Mouse (Mus musculus): ENCODE results near the gene Cdh12. TPM values are rescaled to one million over a fixed set of nuclear protein-coding genes. Genes with fewer than 3 reads are reported as not detected.

The Cdh12 gene
- polyA plus RNA-seq, 1 experiment from 2014 or later = 1.4 TPM

DNA sequence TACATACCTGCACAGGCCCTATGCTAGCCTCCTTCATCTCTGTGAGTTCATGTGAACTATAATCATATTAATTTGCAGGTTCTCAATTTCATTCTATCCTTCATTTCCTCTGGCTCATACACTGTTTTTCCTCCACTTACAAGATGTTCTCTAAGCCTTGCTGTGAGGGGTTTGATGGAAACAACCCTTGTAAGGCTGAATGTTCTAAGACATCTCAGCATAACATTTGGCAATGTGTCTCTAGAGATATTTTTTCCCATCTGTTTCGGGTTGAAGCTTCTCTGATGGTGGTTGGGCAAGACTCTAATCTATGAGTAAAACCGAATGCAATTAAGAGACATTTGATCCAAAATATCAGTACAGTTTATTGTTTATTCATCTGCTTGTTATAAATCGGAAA lies 444.4 kb downstream of the Cdh12 start:
- no peak overlapping the region for H3K9ac ChIP-seq (replicated peaks; ENCODE audit: low read depth, low read length)
- H3K27me3 ChIP-seq (ENCODE audit: control insufficient read depth, insufficient read depth, low read length) = no peaks in the 10 kb centered on the region
- no peaks in the 10 kb centered on the region for H3K4me1 ChIP-seq (ENCODE audit: control insufficient read depth, insufficient read depth, low read length)
- 85% methylated on average over 3 of the region's 3 CpGs for WGBS
- H3K4me2 ChIP-seq (replicated peaks; ENCODE audit: low read depth, low read length) = no peak overlapping the region
- H3K36me3 ChIP-seq (ENCODE audit: control insufficient read depth, insufficient read depth, low read length) = no peaks in the 10 kb centered on the region
- no peak overlapping the region for H3K27ac ChIP-seq (ENCODE audit: low read length)
- no peaks in the 10 kb centered on the region for H3K9me3 ChIP-seq (ENCODE audit: control insufficient read depth, low read depth, low read length)
- no peak for ATAC-seq (ENCODE audit: insufficient number of reproducible peaks, insufficient read depth, low FRiP score, low read depth)
- H3K4me3 ChIP-seq (ENCODE audit: low read depth, low read length) = no peak overlapping the region

- ATAC-seq (ENCODE audit: insufficient number of reproducible peaks, insufficient read depth, low FRiP score, low read depth) = no peak
- Histone ChIP-seq H3K9ac (replicated peaks; ENCODE audit: low read depth, low read length) (no peak overlapping the region), H3K9me3 (ENCODE audit: control insufficient read depth, low read depth, low read length) (no peaks in the 10 kb centered on the region), H3K27me3 (ENCODE audit: control insufficient read depth, insufficient read depth, low read length) (no peaks in the 10 kb centered on the region), H3K4me2 (replicated peaks; ENCODE audit: low read depth, low read length) (no peak overlapping the region), H3K4me3 (ENCODE audit: low read depth, low read length) (no peak overlapping the region), H3K27ac (ENCODE audit: low read length) (no peak overlapping the region), H3K36me3 (ENCODE audit: control insufficient read depth, insufficient read depth, low read length) (no peaks in the 10 kb centered on the region), H3K4me1 (ENCODE audit: control insufficient read depth, insufficient read depth, low read length) (no peaks in the 10 kb centered on the region)
- 33% methylated on average over 3 of the region's 3 CpGs for WGBS
Observed at GRCm38 (mm10) chr15:20902568-20902967, 453.5 kb downstream of the Cdh12 start.

DNA sequence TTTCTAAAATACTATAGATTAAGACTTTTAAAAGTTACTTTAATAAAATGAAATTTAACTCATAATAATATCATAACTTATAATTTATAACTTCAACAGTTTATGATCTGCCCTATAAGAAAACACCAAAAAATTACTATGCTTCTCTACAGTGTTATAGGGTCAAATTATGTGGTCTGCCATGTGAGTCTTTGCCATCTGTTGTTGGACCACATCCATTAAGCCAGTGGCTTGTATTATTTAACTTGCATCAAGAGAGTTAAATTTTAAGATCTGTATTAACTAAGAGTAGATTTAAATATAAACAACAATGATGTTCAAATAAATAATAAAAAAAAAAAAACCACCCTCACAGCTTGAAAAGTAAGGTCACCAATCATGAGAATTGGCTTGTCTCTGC lies 479.2 kb downstream of the Cdh12 start:
- H3K27ac ChIP-seq (ENCODE audit: low read length) = no peak overlapping the region
- H3K36me3 ChIP-seq (ENCODE audit: control insufficient read depth, insufficient read depth, low read length) = no peaks in the 10 kb centered on the region
- H3K27me3 ChIP-seq (ENCODE audit: control insufficient read depth, insufficient read depth, low read length) = no peaks in the 10 kb centered on the region
- H3K4me2 ChIP-seq (replicated peaks; ENCODE audit: low read depth, low read length) = no peak overlapping the region
- no peaks in the 10 kb centered on the region for H3K9me3 ChIP-seq (ENCODE audit: control insufficient read depth, low read depth, low read length)
- no peaks in the 10 kb centered on the region for H3K4me1 ChIP-seq (ENCODE audit: control insufficient read depth, insufficient read depth, low read length)
- ATAC-seq (ENCODE audit: insufficient number of reproducible peaks, insufficient read depth, low FRiP score, low read depth) = no peak
- H3K9ac ChIP-seq (replicated peaks; ENCODE audit: low read depth, low read length) = no peak overlapping the region
- no peak overlapping the region for H3K4me3 ChIP-seq (ENCODE audit: low read depth, low read length)

DNA sequence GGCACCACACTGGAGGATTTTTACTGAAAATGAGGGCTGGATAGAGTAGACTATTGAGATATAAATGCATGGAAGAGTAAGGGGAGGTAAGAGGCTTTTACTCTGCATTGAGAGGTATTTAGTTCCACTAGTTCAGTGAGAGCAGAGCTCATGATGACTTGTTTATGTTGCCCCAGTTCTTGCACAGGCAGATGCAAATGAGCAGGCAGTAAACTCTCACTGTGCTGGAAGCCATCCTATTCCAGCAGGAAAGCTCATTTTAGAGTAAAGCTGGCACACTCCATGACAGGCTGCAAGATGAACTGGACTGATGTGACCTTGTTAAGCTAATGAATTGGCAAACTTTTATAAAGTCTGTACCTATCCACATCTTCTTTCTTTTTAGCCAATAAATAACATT lies 494.9 kb downstream of the Cdh12 start:
- no peak overlapping the region for H3K27ac ChIP-seq (ENCODE audit: low read length)
- H3K9ac ChIP-seq (replicated peaks; ENCODE audit: low read depth, low read length) = no peak overlapping the region
- no peaks in the 10 kb centered on the region for H3K4me1 ChIP-seq (ENCODE audit: control insufficient read depth, insufficient read depth, low read length)
- no peaks in the 10 kb centered on the region for H3K36me3 ChIP-seq (ENCODE audit: control insufficient read depth, insufficient read depth, low read length)
- H3K4me2 ChIP-seq (replicated peaks; ENCODE audit: low read depth, low read length) = no peak overlapping the region
- no peaks in the 10 kb centered on the region for H3K9me3 ChIP-seq (ENCODE audit: control insufficient read depth, low read depth, low read length)
- H3K27me3 ChIP-seq (ENCODE audit: control insufficient read depth, insufficient read depth, low read length) = no peaks in the 10 kb centered on the region
- H3K4me3 ChIP-seq (ENCODE audit: low read depth, low read length) = no peak overlapping the region
- no peak for ATAC-seq (ENCODE audit: insufficient number of reproducible peaks, insufficient read depth, low FRiP score, low read depth)

DNA sequence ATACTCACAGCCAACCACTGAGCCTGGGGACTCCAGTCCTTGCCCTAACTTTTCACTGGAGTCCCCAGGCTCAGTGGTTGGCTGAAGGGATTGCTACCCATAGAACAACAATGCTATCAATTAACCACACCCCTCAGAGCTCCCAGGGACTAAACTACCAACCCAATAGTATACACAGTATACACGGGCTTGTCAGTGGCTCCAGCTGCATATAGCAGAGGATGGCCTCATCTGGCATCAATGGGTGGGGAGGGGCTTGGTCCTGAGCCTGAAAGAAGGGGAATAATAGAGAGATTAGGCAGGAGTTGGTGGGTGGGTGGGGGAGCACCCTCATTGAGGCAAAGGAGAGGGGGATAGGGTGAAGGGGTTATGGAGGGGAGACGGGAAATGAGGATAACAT lies 518.4 kb downstream of the Cdh12 start:
- ATAC-seq (ENCODE audit: insufficient number of reproducible peaks, insufficient read depth, low FRiP score, low read depth) = no peak
- Histone ChIP-seq H3K36me3 (ENCODE audit: control insufficient read depth, insufficient read depth, low read length) (no peaks in the 10 kb centered on the region), H3K27ac (ENCODE audit: low read length) (no peak overlapping the region), H3K4me3 (ENCODE audit: low read depth, low read length) (no peak overlapping the region), H3K9me3 (ENCODE audit: control insufficient read depth, low read depth, low read length) (no peaks in the 10 kb centered on the region), H3K4me2 (replicated peaks; ENCODE audit: low read depth, low read length) (no peak overlapping the region), H3K27me3 (ENCODE audit: control insufficient read depth, insufficient read depth, low read length) (no peaks in the 10 kb centered on the region), H3K4me1 (ENCODE audit: control insufficient read depth, insufficient read depth, low read length) (no peaks in the 10 kb centered on the region), H3K9ac (replicated peaks; ENCODE audit: low read depth, low read length) (no peak overlapping the region)
- WGBS = 31% methylated on average over 2 of the region's 2 CpGs

DNA sequence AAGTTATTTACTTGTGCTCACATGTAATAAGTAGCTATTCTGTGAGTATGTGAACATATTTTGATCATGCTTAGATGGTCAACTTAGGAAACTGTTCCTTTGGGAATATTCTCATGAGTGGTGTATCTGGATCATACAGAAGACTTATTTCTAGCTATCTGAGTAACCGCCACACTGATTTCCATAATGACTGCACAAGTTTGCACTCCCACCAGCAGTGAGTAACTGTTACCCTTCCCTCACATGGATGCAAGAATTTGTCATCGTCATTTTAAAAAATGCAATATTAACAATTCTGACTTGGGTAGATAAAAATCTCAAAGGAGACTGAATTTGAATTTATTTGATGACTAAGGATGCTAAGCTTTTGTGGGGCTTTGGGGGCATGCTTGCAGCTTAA lies 522.0 kb downstream of the Cdh12 start:
- Histone ChIP-seq H3K4me1 (ENCODE audit: control insufficient read depth, insufficient read depth, low read length) (no peaks in the 10 kb centered on the region), H3K9me3 (ENCODE audit: control insufficient read depth, low read depth, low read length) (no peaks in the 10 kb centered on the region), H3K27me3 (ENCODE audit: control insufficient read depth, insufficient read depth, low read length) (no peaks in the 10 kb centered on the region), H3K9ac (replicated peaks; ENCODE audit: low read depth, low read length) (no peak overlapping the region), H3K36me3 (ENCODE audit: control insufficient read depth, insufficient read depth, low read length) (no peaks in the 10 kb centered on the region), H3K27ac (ENCODE audit: low read length) (no peak overlapping the region), H3K4me3 (ENCODE audit: low read depth, low read length) (no peak overlapping the region), H3K4me2 (replicated peaks; ENCODE audit: low read depth, low read length) (no peak overlapping the region)
- WGBS = 91% methylated on average over 2 of the region's 2 CpGs
- ATAC-seq (ENCODE audit: insufficient number of reproducible peaks, insufficient read depth, low FRiP score, low read depth) = no peak

DNA sequence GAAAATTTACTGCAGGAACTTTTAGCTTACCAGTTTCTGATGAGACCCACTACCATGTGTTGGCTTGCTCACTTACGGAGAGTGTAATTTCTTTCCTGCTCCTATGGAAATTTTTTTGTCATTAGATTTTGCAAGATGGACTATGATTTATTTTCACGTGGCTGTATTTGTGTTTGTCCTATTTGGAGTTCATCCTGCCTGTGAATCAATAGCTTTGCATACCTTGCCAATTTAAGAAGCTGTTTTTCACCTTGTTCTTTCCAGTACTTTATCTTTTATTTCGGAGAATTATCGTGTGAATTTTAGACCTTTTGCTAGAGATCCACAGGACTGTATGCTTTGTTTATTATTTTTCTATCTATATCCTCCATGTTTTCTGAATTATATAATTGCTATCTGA lies 551.5 kb downstream of the Cdh12 start:
- Histone ChIP-seq H3K4me3 (ENCODE audit: low read depth, low read length) (no peak overlapping the region), H3K9me3 (ENCODE audit: control insufficient read depth, low read depth, low read length) (no peaks in the 10 kb centered on the region), H3K27me3 (ENCODE audit: control insufficient read depth, insufficient read depth, low read length) (no peaks in the 10 kb centered on the region), H3K9ac (replicated peaks; ENCODE audit: low read depth, low read length) (no peak overlapping the region), H3K4me2 (replicated peaks; ENCODE audit: low read depth, low read length) (no peak overlapping the region), H3K27ac (ENCODE audit: low read length) (no peak overlapping the region), H3K36me3 (ENCODE audit: control insufficient read depth, insufficient read depth, low read length) (no peaks in the 10 kb centered on the region), H3K4me1 (ENCODE audit: control insufficient read depth, insufficient read depth, low read length) (no peaks in the 10 kb centered on the region)
- WGBS = 82% methylated on average over 4 of the region's 4 CpGs
- no peak for ATAC-seq (ENCODE audit: insufficient number of reproducible peaks, insufficient read depth, low FRiP score, low read depth)

- Histone ChIP-seq H3K36me3 (ENCODE audit: control insufficient read depth, insufficient read depth, low read length) (no peaks in the 10 kb centered on the region), H3K9ac (replicated peaks; ENCODE audit: low read depth, low read length) (no peak overlapping the region), H3K4me2 (replicated peaks; ENCODE audit: low read depth, low read length) (no peak overlapping the region), H3K4me3 (ENCODE audit: low read depth, low read length) (no peak overlapping the region), H3K27me3 (ENCODE audit: control insufficient read depth, insufficient read depth, low read length) (no peaks in the 10 kb centered on the region), H3K4me1 (ENCODE audit: control insufficient read depth, insufficient read depth, low read length) (no peaks in the 10 kb centered on the region), H3K9me3 (ENCODE audit: control insufficient read depth, low read depth, low read length) (no peaks in the 10 kb centered on the region), H3K27ac (ENCODE audit: low read length) (no peak overlapping the region)
- WGBS = 84% methylated on average over 2 of the region's 2 CpGs
- ATAC-seq (ENCODE audit: insufficient number of reproducible peaks, insufficient read depth, low FRiP score, low read depth) = no peak
Observed at GRCm38 (mm10) chr15:21007931-21008330, 558.9 kb downstream of the Cdh12 start.

GRCm38 (mm10) chr15:21008487-21008886 lies 559.4 kb downstream of the Cdh12 start:
- H3K27me3 ChIP-seq (ENCODE audit: control insufficient read depth, insufficient read depth, low read length) = no peaks in the 10 kb centered on the region
- WGBS = 31% methylated on average over 1 of the region's 1 CpGs
- no peak for ATAC-seq (ENCODE audit: insufficient number of reproducible peaks, insufficient read depth, low FRiP score, low read depth)

More at GRCm38 (mm10) chr15:21008487-21008886, 559.4 kb downstream of the Cdh12 start:
- no peak overlapping the region for H3K4me3 ChIP-seq (ENCODE audit: low read depth, low read length)
- H3K9me3 ChIP-seq (ENCODE audit: control insufficient read depth, low read depth, low read length) = no peaks in the 10 kb centered on the region
- no peak overlapping the region for H3K27ac ChIP-seq (ENCODE audit: low read length)
- H3K4me1 ChIP-seq (ENCODE audit: control insufficient read depth, insufficient read depth, low read length) = no peaks in the 10 kb centered on the region
- H3K4me2 ChIP-seq (replicated peaks; ENCODE audit: low read depth, low read length) = no peak overlapping the region
- H3K9ac ChIP-seq (replicated peaks; ENCODE audit: low read depth, low read length) = no peak overlapping the region
- no peaks in the 10 kb centered on the region for H3K36me3 ChIP-seq (ENCODE audit: control insufficient read depth, insufficient read depth, low read length)

Data from stomach, embryonic 14.5 days (tissue).